Mouse (Mus musculus) heart, postnatal 0 days (tissue): ENCODE data around the gene Abca8b.

Source experiments
- CTCF ChIP-seq: IDR thresholded peaks from 2 replicates; pipeline ENCODE4 v1.5.1; 2016; ENCODE audit warnings: antibody characterized with exemption, control low read depth, low read depth
- EP300 ChIP-seq: IDR thresholded peaks from 2 replicates; pipeline ENCODE4 v1.6.1; 2016; ENCODE audit warnings: antibody characterized with exemption, low read depth

- no peak for TF ChIP-seq CTCF
- no peak for TF ChIP-seq EP300
Observed at GRCm38 (mm10) chr11:109907508-109907907, 88.1 kb downstream of the Abca8b start.
